In the genomic region with DNA sequence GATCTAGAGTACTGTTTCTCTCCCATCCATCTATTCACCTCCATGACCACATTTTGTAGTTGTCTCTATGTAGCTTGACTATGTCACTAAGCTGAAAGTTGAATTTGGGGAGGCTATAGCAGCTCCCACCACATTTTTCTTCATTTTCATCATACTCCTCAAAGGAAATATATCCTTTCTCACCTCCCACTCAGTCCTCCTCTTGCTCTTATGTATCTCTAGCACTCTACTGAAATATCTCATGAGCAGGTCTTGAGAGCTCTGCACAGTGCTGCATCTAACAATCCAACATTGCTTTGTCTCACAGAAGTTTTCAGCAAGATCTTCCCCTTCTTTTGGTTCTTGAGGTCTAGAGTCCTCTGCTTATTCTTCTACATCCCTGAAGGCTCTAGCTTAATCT, we compare ENCODE assay signal across 10 mouse cellular contexts.
"Had no signal": no experiment of that assay in that cellular context is flagged by ENCODE, and none has a peak within 500 bp of the region (broad histone marks: within the 10 kb centered on the region; RNA-seq: fewer than 3 reads in every experiment).

No protein-coding gene starts in this region.

- DNase-seq: liver, postnatal 0 days; lung, adult 2 months; lung, postnatal 14 days; lung, postnatal 36 days; right cerebral cortex, postnatal 25 days; right cerebral cortex, postnatal 4 days; spleen, adult 18-20 months; thymus, adult 2 months; thymus, postnatal 25 days; thymus, postnatal 4 days had no signal
